13 mouse cellular contexts compared by ENCODE assay signal in genomic region chr11:59961338-59961875, GRCm38 (mm10). TPM values are rescaled to one million over a fixed set of nuclear protein-coding genes. Genes with fewer than 3 reads are reported as not detected.
DNase-seq lines count a peak whose midpoint lies in the region; ATAC-seq lines count a peak whose summit lies in the region.
"Had no signal": no experiment of that assay in that cellular context is flagged by ENCODE, and none has a peak within 500 bp of the region (broad histone marks: within the 10 kb centered on the region; RNA-seq: fewer than 3 reads in every experiment).

No protein-coding gene starts in this region.

- H3K27ac ChIP-seq in heart, embryonic 10.5 days: peak overlapping the region; percentile 88
- peak overlapping the region; percentile 2; the same call in 1 of the 2 replicates for H3K27ac ChIP-seq in embryonic facial prominence, embryonic 15.5 days (replicated peaks)
- H3K27ac ChIP-seq in limb, embryonic 15.5 days: peak overlapping the region; percentile 29; the same call in 1 of the 2 replicates
- H3K27ac ChIP-seq: liver, embryonic 12.5 days; stomach, postnatal 0 days had no signal

- H3K4me1 ChIP-seq in heart, embryonic 10.5 days: peaks cover 88% of the 10 kb centered on the region
- H3K4me1 ChIP-seq in embryonic facial prominence, embryonic 15.5 days: peaks cover 47% of the 10 kb centered on the region
- peaks cover 38% of the 10 kb centered on the region for H3K4me1 ChIP-seq in limb, embryonic 15.5 days

- peaks cover 11% of the 10 kb centered on the region for H3K27me3 ChIP-seq in heart, embryonic 10.5 days (ENCODE audit: insufficient read depth, poor library complexity, severe bottlenecking)
- peaks cover 25% of the 10 kb centered on the region for H3K27me3 ChIP-seq in embryonic facial prominence, embryonic 15.5 days
- H3K27me3 ChIP-seq in limb, embryonic 15.5 days: peaks cover 30% of the 10 kb centered on the region
- H3K27me3 ChIP-seq: CH12.LX, Patski had no signal

- H3K9ac ChIP-seq in embryonic facial prominence, embryonic 15.5 days: no peak overlapping the region
- no peak overlapping the region for H3K9ac ChIP-seq in limb, embryonic 15.5 days
- H3K9ac ChIP-seq: liver, embryonic 12.5 days had no signal

- 60% methylated on average over 9 of the region's 9 CpGs for WGBS in heart, embryonic 10.5 days
- 64% methylated on average over 9 of the region's 9 CpGs for WGBS in embryonic facial prominence, embryonic 15.5 days
- WGBS in limb, embryonic 15.5 days: 75% methylated on average over 9 of the region's 9 CpGs

- H3K36me3 ChIP-seq in heart, embryonic 10.5 days: peaks cover 21% of the 10 kb centered on the region
- H3K36me3 ChIP-seq in embryonic facial prominence, embryonic 15.5 days: peaks cover 21% of the 10 kb centered on the region
- peaks cover 29% of the 10 kb centered on the region for H3K36me3 ChIP-seq in limb, embryonic 15.5 days

- no peaks in the 10 kb centered on the region for H3K9me3 ChIP-seq in heart, embryonic 10.5 days
- no peaks in the 10 kb centered on the region for H3K9me3 ChIP-seq in embryonic facial prominence, embryonic 15.5 days (replicated peaks)
- no peaks in the 10 kb centered on the region for H3K9me3 ChIP-seq in limb, embryonic 15.5 days
- H3K9me3 ChIP-seq: liver, embryonic 12.5 days had no signal

- DNase-seq in heart, embryonic 10.5 days (ENCODE audit: low spot score): no peak
- DNase-seq in heart, postnatal 4 days: no peak
- DNase-seq in lung, postnatal 25 days (ENCODE audit: low spot score): peak; percentile 66
- no peak for DNase-seq in lung, postnatal 14 days
- DNase-seq in frontal cortex, postnatal 36 days (ENCODE audit: low spot score in 2 of 2): no peak
- DNase-seq: adrenal gland, adult 8-10 months had no signal

- 0 out of 2 replicates have a peak overlapping the region, but pooled peaks have one; percentile 6 for H3K4me3 ChIP-seq in heart, embryonic 10.5 days
- no peak overlapping the region for H3K4me3 ChIP-seq in embryonic facial prominence, embryonic 15.5 days (replicated peaks)
- no peak overlapping the region for H3K4me3 ChIP-seq in limb, embryonic 15.5 days
- H3K4me3 ChIP-seq: liver, embryonic 12.5 days had no signal

- no peak for ATAC-seq in embryonic facial prominence, embryonic 15.5 days (ENCODE audit: insufficient number of reproducible peaks, low FRiP score, low TSS enrichment, low read depth)
- no peak for ATAC-seq in limb, embryonic 15.5 days (ENCODE audit: insufficient number of reproducible peaks, low FRiP score, low TSS enrichment, low read depth)
- ATAC-seq: intestine, embryonic 16.5 days; liver, embryonic 12.5 days; Patski had no signal

- H3K4me2 ChIP-seq in embryonic facial prominence, embryonic 15.5 days (replicated peaks): no peak overlapping the region
- H3K4me2 ChIP-seq in limb, embryonic 15.5 days: no peak overlapping the region
- H3K4me2 ChIP-seq: liver, embryonic 12.5 days had no signal

RNA-seq across cellular contexts. Expression of gene Rasd1, which starts 3.3 kb away (rescaled TPM):
- 12.2 and 17.4 TPM in 2 replicates for polyA plus RNA-seq in heart, embryonic 10.5 days (2016; fragmentation: Nextera tagmentation; extraction: Ambion mirVana)
- total RNA-seq in heart, postnatal 4 days (2021): 1 to 10 TPM; 4.0 to 4.4 TPM
- polyA plus RNA-seq in embryonic facial prominence, embryonic 15.5 days (2015; fragmentation: Nextera tagmentation; extraction: Ambion mirVana): 3.1 and 3.4 TPM in 2 replicates
- 1.6 and 3.1 TPM in 2 replicates for polyA plus RNA-seq in limb, embryonic 15.5 days (2015; fragmentation: Nextera tagmentation; extraction: Ambion mirVana)

RNA-seq across cellular contexts. Expression of gene Med9, which starts 13.4 kb away (rescaled TPM):
- polyA plus RNA-seq in heart, embryonic 10.5 days (2016; fragmentation: Nextera tagmentation; extraction: Ambion mirVana): 51.8 and 55.6 TPM in 2 replicates
- total RNA-seq in heart, postnatal 4 days (2021): 10 to 100 TPM; 27.5 to 30.2 TPM
- 37.6 and 39.4 TPM in 2 replicates for polyA plus RNA-seq in embryonic facial prominence, embryonic 15.5 days (2015; fragmentation: Nextera tagmentation; extraction: Ambion mirVana)
- polyA plus RNA-seq in limb, embryonic 15.5 days (2015; fragmentation: Nextera tagmentation; extraction: Ambion mirVana): 35.0 and 38.8 TPM in 2 replicates

Comparison
In these comparisons a context has a peak if more than half of its experiments do, and no peak if none do; other contexts are left out.
1. H3K27ac ChIP-seq: peak in every context shown above with its lines; median percentile 88 in heart, embryonic 10.5 days; 29 in limb, embryonic 15.5 days; 2 in embryonic facial prominence, embryonic 15.5 days.